Mouse (Mus musculus) midbrain, embryonic 11.5 days (tissue): ENCODE measurements around the gene BC030867. TPM values are rescaled to one million over a fixed set of nuclear protein-coding genes. Genes with fewer than 3 reads are reported as not detected.

ENCODE experiments used
- ATAC-seq: fragments of 200-750 bp; cut with Nextera tagmentation; 2 replicates; pipeline ENCODE4 v1.8.0; 2017; ENCODE audit warnings: moderate TSS enrichment, moderate library complexity; ENCODE audit not compliant: low FRiP score
- DNase-seq: peaks from one replicate; pipeline ENCODE4 v3.0.0; 2015; ENCODE audit warnings: low spot score; ENCODE audit errors: missing footprints
- H3K27ac ChIP-seq: fragments of 300-500 bp; sonication (generic); 2 replicates; pipeline ENCODE4 v1.5.1; 2014; ENCODE audit warnings: low read depth, low read length
- H3K27me3 ChIP-seq: fragments of 300-500 bp; sonication (generic); 2 replicates; pipeline ENCODE4 v1.6.1; 2014; ENCODE audit warnings: mild to moderate bottlenecking, low read length, moderate library complexity, mixed read lengths; ENCODE audit not compliant: control insufficient read depth, insufficient read depth
- H3K36me3 ChIP-seq: fragments of 300-500 bp; sonication (generic); 2 replicates; pipeline ENCODE4 v1.6.1; 2014; ENCODE audit warnings: mild to moderate bottlenecking, low read length, moderate library complexity, mixed read lengths; ENCODE audit not compliant: control insufficient read depth, insufficient read depth
- H3K4me1 ChIP-seq: fragments of 300-500 bp; sonication (generic); 2 replicates; pipeline ENCODE4 v1.6.1; 2014; ENCODE audit warnings: low read length; ENCODE audit not compliant: control insufficient read depth, insufficient read depth
- H3K4me2 ChIP-seq: fragments of 300-500 bp; sonication (generic); 2 replicates; pipeline ENCODE4 v1.6.1; 2014; ENCODE audit warnings: mild to moderate bottlenecking, moderate library complexity
- H3K4me3 ChIP-seq: fragments of 300-500 bp; sonication (generic); 2 replicates; pipeline ENCODE4 v1.5.1; 2014; ENCODE audit warnings: low read depth, low read length
- H3K9ac ChIP-seq: fragments of 300-500 bp; sonication (generic); 2 replicates; pipeline ENCODE4 v1.6.1; 2014; ENCODE audit warnings: low read length
- H3K9me3 ChIP-seq: fragments of 300-500 bp; sonication (generic); 2 replicates; pipeline ENCODE4 v1.6.1; 2016; ENCODE audit warnings: low read length; ENCODE audit not compliant: control insufficient read depth
- WGBS: fragments of 180-500 bp; shearing (Covaris S2); extraction: QIAGEN DNeasy Blood & Tissue Kit; methylation state at CpG from one replicate; pipeline ENCODE4 v1.1.7; 2014; 5-methylcytosine and 5-hydroxymethylcytosine counted together
- polyA plus RNA-seq: library from polyadenylated mRNA; unstranded; fragments of >200 nt; fragmentation: Nextera tagmentation; extraction: Ambion mirVana; gene quantifications from 2 replicates; pipeline ENCODE4 v1.2.1, GENCODE M21; 2014

BC030867 gene
- 17.4 and 18.4 TPM in 2 replicates for polyA plus RNA-seq

DNA sequence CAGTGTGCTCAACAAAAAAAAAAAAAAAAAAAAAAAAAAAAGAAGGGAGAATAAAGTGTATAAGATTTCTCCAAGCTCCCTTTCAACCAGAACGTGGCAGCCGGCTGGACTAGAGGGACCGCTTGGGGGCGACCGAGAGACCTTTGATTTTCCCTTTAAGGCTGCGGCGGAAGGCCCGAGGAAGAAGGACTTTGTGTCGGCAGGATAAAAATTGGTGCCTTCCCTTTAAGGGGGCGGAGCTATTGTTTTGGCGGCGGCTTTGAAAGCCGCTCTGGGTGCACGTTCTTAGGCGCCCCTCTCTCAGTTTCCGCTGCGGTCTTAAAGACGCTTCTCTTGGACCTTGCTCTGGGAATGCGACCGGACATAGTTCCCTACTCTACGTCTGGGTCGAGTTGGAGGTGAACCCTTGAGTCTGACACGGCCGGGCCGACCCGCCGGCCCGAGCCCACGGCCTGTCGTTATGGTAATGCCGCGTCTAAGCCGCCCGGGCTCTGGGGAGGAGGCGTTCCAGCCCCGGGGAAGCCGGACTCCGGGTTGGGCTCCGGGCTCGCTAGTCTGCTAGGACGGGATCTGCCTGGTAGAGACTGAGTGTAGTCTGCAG, at the start of gene BC030867:
BC030867 (plus strand) TSS at position 253 of the 601 bp plus-strand sequence.
- WGBS: under 1% methylated on average over 41 of the region's 41 CpGs
- H3K9me3 ChIP-seq: no peaks in the 10 kb centered on the region

DNA sequence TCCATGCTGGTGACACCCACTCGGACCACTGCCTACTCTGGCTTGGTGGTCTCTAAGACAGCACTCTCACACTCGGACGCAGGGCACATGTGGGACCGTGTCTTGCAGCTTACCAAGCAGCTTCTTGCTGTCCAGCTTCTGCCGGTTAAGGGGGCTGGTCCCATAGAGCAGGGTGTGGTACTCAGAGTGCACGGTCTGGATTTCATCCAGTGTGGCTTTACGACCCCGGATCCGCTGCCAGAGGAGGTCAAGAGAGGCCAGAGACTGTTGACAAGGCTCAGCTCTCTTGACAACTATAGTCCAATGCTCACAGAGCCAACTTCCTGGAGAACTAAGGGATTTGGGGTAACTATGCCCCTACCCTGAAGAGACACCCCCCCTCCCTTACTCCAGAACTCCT, 48.8 kb upstream of the BC030867 start:
- Histone ChIP-seq H3K9ac (no peak overlapping the region), H3K4me2 (no peak overlapping the region), H3K27me3 (no peaks in the 10 kb centered on the region), H3K4me3 (no peak overlapping the region), H3K4me1 (no peaks in the 10 kb centered on the region), H3K27ac (no peak overlapping the region), H3K36me3 (peaks cover 22% of the 10 kb centered on the region), H3K9me3 (no peaks in the 10 kb centered on the region)
- WGBS: 84% methylated on average over 9 of the region's 9 CpGs
- no peak for ATAC-seq
- no peak for DNase-seq

More for the DNA sequence above, at the start of gene BC030867:
- peak; percentile 100 for DNase-seq
- Histone ChIP-seq H3K4me1 (peaks cover 23% of the 10 kb centered on the region), H3K4me3 (peak within 1 kb of the TSS; percentile 72), H3K27me3 (peaks cover 3% of the 10 kb centered on the region; the same call in 1 of the 2 replicates), H3K27ac (no peak within 1 kb of the TSS; the same call in 1 of the 2 replicates), H3K9ac (peak within 1 kb of the TSS; percentile 72), H3K4me2 (peak within 1 kb of the TSS; percentile 78), H3K36me3 (no peaks in the 10 kb centered on the region)
- peak; percentile 76 for ATAC-seq

GRCm38 (mm10) chr11:102201408-102201821, 47.3 kb upstream of the BC030867 start:
- no peaks in the 10 kb centered on the region for H3K4me1 ChIP-seq
- ATAC-seq (no peak), DNase-seq (no peak)
- peaks cover 20% of the 10 kb centered on the region for H3K36me3 ChIP-seq
- no peak overlapping the region for H3K27ac ChIP-seq
- no peak overlapping the region for H3K4me2 ChIP-seq
- no peak overlapping the region for H3K4me3 ChIP-seq
- H3K9me3 ChIP-seq: no peaks in the 10 kb centered on the region
- WGBS: 87% methylated on average over 12 of the region's 12 CpGs
- H3K27me3 ChIP-seq: no peaks in the 10 kb centered on the region
- no peak overlapping the region for H3K9ac ChIP-seq

DNA sequence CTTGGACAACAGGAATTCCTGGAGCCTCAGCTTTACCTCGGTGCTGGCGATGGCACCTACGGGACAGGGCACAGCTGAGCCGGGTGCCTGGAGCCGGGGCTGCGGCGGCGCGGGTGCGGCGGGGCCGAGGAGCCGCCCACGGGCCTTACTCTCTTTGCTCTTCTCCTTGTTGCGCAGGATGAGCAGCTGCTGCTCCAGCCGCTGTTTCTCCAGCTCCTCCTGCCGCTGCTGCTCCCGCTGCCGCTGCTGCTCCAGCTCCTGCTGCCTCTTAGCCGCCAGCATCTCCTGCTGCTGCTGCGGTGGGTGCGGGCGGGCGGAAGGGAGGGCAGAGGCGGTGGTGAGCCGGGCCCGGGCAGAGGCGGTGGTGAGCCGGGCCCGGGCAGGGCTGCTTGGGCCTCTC, 42.2 kb upstream of the BC030867 start:
- Histone ChIP-seq H3K9me3 (no peaks in the 10 kb centered on the region), H3K27me3 (no peaks in the 10 kb centered on the region), H3K36me3 (peaks cover 12% of the 10 kb centered on the region), H3K4me1 (peaks cover 22% of the 10 kb centered on the region), H3K27ac (no peak overlapping the region), H3K4me2 (no peak overlapping the region), H3K9ac (no peak overlapping the region), H3K4me3 (no peak overlapping the region)
- DNase-seq (no peak), ATAC-seq (no peak)
- WGBS: 66% methylated on average over 26 of the region's 30 CpGs

GRCm38 (mm10) chr11:102207825-102208777, 40.6 kb upstream of the BC030867 start:
- Histone ChIP-seq H3K9ac (peak overlapping the region; percentile 38; the same call in 1 of the 2 replicates), H3K4me2 (peak overlapping the region; percentile 29; the same call in 1 of the 2 replicates), H3K36me3 (peaks cover 9% of the 10 kb centered on the region; the same call in 1 of the 2 replicates), H3K4me1 (peaks cover 22% of the 10 kb centered on the region), H3K27ac (peak overlapping the region; percentile 44; the same call in 1 of the 2 replicates), H3K27me3 (no peaks in the 10 kb centered on the region), H3K4me3 (no peak overlapping the region), H3K9me3 (no peaks in the 10 kb centered on the region)
- peak; percentile 92 for DNase-seq
- peak; percentile 47 for ATAC-seq
- WGBS: 20% methylated on average over 11 of the region's 11 CpGs

- WGBS: 20% methylated on average over 4 of the region's 4 CpGs
- no peaks in the 10 kb centered on the region for H3K27me3 ChIP-seq
- H3K9ac ChIP-seq: no peak overlapping the region
- H3K4me2 ChIP-seq: no peak overlapping the region
- no peak overlapping the region for H3K27ac ChIP-seq
- ATAC-seq (no peak), DNase-seq (no peak)
- H3K4me1 ChIP-seq: peaks cover 22% of the 10 kb centered on the region
- H3K36me3 ChIP-seq: peaks cover 9% of the 10 kb centered on the region; the same call in 1 of the 2 replicates
- no peaks in the 10 kb centered on the region for H3K9me3 ChIP-seq
- H3K4me3 ChIP-seq: no peak overlapping the region
Measured at GRCm38 (mm10) chr11:102208846-102209245, 39.8 kb upstream of the BC030867 start.

- Histone ChIP-seq H3K36me3 (peaks cover 4% of the 10 kb centered on the region; the same call in 1 of the 2 replicates), H3K4me3 (no peak overlapping the region), H3K9ac (no peak overlapping the region), H3K9me3 (no peaks in the 10 kb centered on the region), H3K4me2 (no peak overlapping the region), H3K27me3 (no peaks in the 10 kb centered on the region), H3K27ac (no peak overlapping the region), H3K4me1 (peaks cover 22% of the 10 kb centered on the region)
- WGBS: 22% methylated on average over 2 of the region's 2 CpGs
- ATAC-seq (no peak), DNase-seq (no peak)
Measured at GRCm38 (mm10) chr11:102209742-102210141, 38.9 kb upstream of the BC030867 start.

DNA sequence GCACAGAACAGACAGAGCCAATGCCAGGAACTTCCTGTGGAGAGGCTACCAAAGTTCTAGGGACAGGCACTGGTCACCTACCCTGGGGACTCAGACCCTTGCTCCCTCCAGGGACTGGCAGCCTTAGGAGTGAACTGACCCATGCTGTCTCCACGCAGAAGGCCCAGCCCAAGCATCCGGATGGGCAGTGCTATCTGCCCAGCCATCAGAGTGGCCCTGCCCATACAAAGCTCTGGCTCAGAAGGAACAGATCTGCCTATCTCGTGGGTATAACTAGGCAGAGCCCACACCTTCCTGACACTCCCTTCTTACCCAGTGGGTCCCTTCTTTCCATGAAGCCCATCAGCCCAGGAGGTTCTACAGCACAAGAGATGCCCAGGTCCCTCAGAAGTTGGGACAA, 38.5 kb upstream of the BC030867 start:
- H3K36me3 ChIP-seq: peaks cover 4% of the 10 kb centered on the region; the same call in 1 of the 2 replicates
- no peak for DNase-seq
- no peak overlapping the region for H3K27ac ChIP-seq
- no peaks in the 10 kb centered on the region for H3K27me3 ChIP-seq
- 77% methylated on average over 3 of the region's 3 CpGs for WGBS
- H3K4me1 ChIP-seq: peaks cover 24% of the 10 kb centered on the region
- no peak overlapping the region for H3K4me2 ChIP-seq
- no peaks in the 10 kb centered on the region for H3K9me3 ChIP-seq
- ATAC-seq: no peak
- no peak overlapping the region for H3K4me3 ChIP-seq
- H3K9ac ChIP-seq: no peak overlapping the region

- no peaks in the 10 kb centered on the region for H3K9me3 ChIP-seq
- 69% methylated on average over 5 of the region's 5 CpGs for WGBS
Measured at GRCm38 (mm10) chr11:102211011-102211410, 37.7 kb upstream of the BC030867 start.

More at GRCm38 (mm10) chr11:102211011-102211410, 37.7 kb upstream of the BC030867 start:
- H3K4me2 ChIP-seq: no peak overlapping the region
- no peaks in the 10 kb centered on the region for H3K27me3 ChIP-seq
- DNase-seq (no peak), ATAC-seq (no peak)
- H3K4me3 ChIP-seq: no peak overlapping the region
- H3K9ac ChIP-seq: no peak overlapping the region
- peaks cover 27% of the 10 kb centered on the region for H3K4me1 ChIP-seq
- peaks cover 4% of the 10 kb centered on the region; the same call in 1 of the 2 replicates for H3K36me3 ChIP-seq
- H3K27ac ChIP-seq: no peak overlapping the region
